Mouse (Mus musculus) layer of hippocampus, postnatal 25 days (tissue): ENCODE results near the gene Drc1. TPM values are rescaled to one million over a fixed set of nuclear protein-coding genes. Genes with fewer than 3 reads are reported as not detected.
A peak's percentile ranks its signal among the peaks of the same experiment; 100 is the strongest.

Experiments
- DNase-seq, 2 experiments: peaks; one replicate each; pipeline ENCODE4 v3.0.0; 2022; ENCODE audit warnings: mixed read lengths in 2 of 2, low spot score in 1 of 2; ENCODE audit errors: extremely low spot score in 1 of 2
- total RNA-seq, 2 experiments: library from RNA; stranded (reverse); gene quantifications; 2 replicates each; pipeline ENCODE4 v1.2.3; 2021

Gene Drc1
- 10 to 100 TPM in 1 of 2 experiments, 1 to 10 TPM in 1; 8.1 to 14.3 TPM for total RNA-seq

GRCm38 (mm10) chr5:30281291-30281732 lies at the start of gene Drc1:
TSS of gene Drc1 (plus strand) at chr5:30281388.
- peak; percentile 57 to 65 for DNase-seq

- DNase-seq, result no peak
Measured at GRCm38 (mm10) chr5:30231891-30232270, 49.3 kb upstream of the Drc1 start.

DNA sequence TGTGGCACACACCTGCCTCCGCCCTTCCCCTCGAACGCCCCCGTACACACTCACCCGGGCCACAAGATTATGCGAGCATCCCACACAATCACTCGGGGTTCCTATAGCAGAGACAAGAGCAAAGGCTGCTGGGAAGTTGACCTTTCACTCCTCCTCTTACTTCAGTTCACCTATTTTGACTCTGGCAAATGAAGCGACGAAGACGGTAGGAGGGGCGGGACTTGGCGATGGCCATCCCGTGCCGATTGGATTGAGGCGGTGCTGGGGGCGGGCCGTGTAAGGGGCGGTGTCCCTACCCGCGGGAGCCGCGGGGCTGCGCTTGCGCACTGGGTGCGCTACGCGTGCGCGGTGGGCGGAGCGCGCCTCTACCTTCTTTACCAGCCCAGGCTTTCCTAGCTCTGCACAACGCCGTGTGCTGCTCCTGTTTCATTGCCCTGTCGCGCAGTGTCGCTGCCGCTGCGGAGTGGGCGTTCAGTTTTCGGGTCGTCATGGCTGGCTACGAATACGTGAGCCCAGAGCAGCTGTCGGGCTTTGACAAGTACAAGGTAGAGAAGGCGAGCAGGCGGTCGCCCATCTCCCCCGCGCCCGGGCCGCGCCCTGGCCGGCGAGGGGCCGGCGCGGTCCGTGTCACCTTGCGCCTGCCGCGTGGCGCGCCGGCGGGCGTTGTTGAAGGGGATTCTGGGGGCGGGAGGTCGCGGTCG lies 48.8 kb upstream of the Drc1 start, which contains the start of gene Selenoi:
TSS of gene Selenoi (plus strand) at position 311 of the 701 bp plus-strand sequence.
- DNase-seq, result peak; percentile 91 to 94

GRCm38 (mm10) chr5:30233042-30233441 lies 48.1 kb upstream of the Drc1 start:
- peak; percentile 5 to 11 for DNase-seq

DNA sequence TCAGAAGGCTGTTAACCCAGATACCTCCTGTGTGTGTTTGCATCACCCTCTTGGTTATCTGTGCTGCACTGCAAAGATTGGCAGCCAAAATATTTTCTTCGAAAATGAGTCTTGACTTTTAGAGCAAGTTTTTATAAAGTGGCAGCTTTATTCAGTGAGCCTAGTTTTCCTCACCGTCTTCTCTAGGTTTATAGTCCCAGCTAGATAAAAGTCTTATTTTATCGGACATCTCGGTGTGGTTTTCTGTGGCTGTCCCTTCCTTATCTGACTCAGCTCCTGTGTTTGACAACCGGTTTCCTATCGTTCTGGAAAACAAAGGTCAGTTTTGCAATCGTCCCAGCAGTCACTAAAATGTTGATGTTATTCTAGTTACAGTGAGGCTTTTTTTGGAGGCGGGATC lies 47.2 kb upstream of the Drc1 start:
- no peak for DNase-seq

DNA sequence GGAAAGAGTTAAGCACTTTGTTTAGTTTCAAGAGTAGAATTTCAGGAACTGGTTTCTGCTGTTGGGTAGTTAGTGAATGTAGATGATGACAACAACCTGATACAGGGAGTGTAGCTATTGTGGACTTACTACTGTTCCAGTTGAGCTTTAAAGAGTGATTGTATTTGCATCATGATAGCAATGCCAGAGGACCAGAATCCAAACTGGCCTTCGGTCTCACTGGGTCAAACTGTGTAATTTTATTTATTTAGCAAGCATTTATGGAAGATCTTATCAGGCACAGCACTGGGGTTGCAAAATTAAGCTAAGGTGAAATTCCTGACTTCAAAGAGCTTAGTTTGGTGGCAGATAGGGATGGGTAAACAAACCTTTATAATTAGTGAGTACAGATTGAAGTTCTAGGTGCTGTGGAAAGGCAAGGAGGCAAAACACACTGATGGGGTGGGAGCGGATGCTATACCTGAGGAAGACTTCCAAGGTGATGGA lies 45.5 kb upstream of the Drc1 start:
- DNase-seq, result no peak

DNA sequence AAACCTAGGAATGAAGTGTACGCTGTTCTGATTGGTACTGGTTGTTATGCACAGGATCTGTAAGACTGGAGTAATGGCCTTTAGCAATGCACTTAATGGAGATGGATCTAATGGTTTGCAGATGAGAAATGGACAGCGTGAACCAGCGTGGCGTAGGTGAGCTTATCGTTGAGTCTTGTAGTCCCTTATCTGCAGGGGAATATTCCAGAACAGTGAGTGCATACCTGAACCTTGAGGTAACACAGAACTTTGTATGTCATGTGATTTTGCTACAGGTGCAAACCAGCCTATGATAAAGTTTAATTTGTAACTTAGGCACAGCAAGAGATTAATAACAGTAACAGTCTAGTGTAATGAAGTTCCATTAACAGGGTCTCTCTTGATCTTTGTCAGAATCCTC lies 42.7 kb upstream of the Drc1 start:
- DNase-seq, result no peak

DNA sequence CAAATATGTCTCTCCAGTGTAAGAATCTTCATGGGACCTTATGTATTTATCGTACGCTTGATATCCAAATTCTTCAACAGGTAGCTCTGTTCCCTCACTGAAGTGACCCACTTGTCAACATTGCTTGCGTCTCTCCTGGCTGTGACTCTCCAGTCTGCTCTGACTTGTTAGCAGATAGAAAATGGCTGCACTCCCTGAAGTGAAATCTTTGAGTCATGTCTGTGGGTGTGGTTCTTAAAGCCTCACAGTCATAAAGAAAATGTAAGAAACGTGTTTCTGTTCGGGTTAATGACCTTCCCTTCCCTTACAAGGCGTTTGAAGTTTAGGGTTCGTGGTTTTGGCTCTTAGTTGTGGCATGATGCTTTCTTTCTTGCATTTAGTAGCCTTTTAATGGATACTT lies 40.6 kb upstream of the Drc1 start:
- DNase-seq, result no peak

DNA sequence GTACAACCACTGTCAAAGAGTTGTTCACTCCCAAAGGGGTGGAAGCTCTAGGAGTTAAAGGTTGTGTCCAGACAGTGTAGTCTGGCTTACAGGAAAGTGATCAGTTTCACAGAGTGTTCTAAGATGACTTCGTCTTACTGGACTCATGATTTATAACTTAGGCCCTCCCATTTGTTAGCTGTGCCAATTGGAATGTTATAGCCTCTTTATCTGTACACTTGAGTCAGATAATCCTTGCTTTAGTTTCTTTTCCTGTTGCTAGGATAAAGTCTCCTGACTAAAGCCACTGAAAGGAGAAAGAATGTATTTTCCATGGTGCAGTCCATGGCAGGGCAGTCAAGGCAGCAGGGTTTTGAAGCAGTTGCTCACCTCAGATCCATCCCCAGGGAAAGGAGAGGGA lies 38.8 kb upstream of the Drc1 start:
- DNase-seq, result no peak

- peak in 1 of 2 experiments; percentile 6 for DNase-seq
Measured at GRCm38 (mm10) chr5:30243741-30244140, 37.4 kb upstream of the Drc1 start.

DNA sequence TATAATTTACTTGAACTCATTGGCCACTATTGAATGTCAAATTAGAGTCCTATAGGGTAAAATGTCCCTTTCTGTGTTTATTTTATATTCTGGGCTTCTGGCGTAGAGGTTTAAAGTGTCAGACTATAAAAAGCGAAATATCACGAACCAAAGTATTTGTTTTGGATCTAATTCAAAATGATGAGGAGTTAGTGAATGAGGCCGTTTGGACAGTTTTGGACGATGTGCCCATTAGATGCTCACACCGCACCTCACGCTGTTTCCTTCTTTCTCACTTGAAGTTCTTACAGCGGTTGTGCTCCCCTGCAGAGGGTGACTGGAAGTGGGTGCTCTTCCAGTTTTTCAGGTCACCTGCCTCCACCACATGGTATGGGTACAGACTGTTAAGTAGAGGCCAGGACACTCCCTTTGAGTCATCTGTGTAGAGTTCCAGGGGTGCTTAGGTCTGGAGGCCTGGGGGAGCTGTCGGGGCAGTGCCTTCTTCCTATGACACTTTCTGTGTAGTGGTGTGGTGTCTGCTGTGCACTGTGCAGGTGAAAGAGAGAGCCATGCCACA lies 35.2 kb upstream of the Drc1 start:
- no peak for DNase-seq

GRCm38 (mm10) chr5:30247666-30248065 lies 33.5 kb upstream of the Drc1 start:
- DNase-seq, result no peak

GRCm38 (mm10) chr5:30255567-30256354 lies 25.4 kb upstream of the Drc1 start:
- no peak for DNase-seq

- DNase-seq, result no peak
Measured at GRCm38 (mm10) chr5:30258776-30259175, 22.4 kb upstream of the Drc1 start.

- peak; percentile 30 to 35 for DNase-seq
Measured at GRCm38 (mm10) chr5:30270571-30271190, 10.5 kb upstream of the Drc1 start.

GRCm38 (mm10) chr5:30271599-30272281 lies 9.4 kb upstream of the Drc1 start:
- DNase-seq, result no peak

GRCm38 (mm10) chr5:30276361-30276760 lies 4.8 kb upstream of the Drc1 start:
- no peak for DNase-seq

DNA sequence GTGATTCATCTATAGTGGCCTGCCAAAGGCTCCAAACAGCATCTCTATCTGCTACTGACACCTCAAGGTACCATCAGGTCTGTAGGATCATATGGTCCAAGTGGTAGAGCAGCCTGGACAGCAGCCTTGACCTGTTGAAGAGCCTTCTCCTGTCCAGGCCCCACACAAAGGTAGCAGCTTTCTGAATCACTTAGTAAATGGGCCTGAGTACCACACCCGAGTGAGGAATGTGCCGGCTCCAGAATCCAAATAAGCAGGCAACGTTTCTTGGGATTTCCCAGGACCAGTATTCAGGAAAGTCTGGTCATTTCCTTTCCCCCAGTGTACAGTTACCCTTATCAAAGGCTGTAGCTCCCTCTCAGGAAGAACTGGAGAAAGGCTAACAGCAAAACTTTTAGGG lies 2.2 kb upstream of the Drc1 start:
- DNase-seq, result no peak

- DNase-seq, result no peak
Measured at GRCm38 (mm10) chr5:30279446-30279845, 1.7 kb upstream of the Drc1 start.

DNA sequence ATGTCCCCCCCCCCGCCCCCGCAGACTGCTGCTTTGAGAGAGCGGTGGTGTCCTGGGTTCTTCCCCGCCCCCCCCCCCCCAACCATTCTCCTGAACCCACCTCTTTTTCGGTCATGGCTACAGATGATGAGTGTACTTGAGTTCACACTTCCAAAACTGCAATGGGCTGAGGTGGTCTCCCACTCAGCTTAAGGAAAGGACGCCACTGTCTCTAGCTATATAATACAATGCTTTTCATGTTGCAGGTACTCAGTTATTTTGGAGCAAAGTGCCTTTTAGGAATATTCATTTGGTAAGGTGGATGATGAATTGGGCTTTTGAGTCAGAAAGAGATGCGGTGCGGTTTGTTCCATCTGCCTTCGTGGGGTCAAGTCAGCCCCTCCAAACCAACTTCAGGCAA lies 324 bp upstream of the Drc1 start:
- no peak for DNase-seq
